Mouse (Mus musculus) common myeloid progenitor, adult 5-6 weeks (primary cell): Measurements from ENCODE around the gene Tmprss2. TPM values are rescaled to one million over a fixed set of nuclear protein-coding genes. Genes with fewer than 3 reads are reported as not detected.

Experiments used
- ATAC-seq: replicated peaks from 2 replicates; pipeline ENCODE4 v1.8.0; 2016; ENCODE audit warnings: low read depth, mild to moderate bottlenecking, moderate TSS enrichment, inconsistent platforms; ENCODE audit not compliant: poor library complexity, severe bottlenecking
- total RNA-seq: library from RNA; stranded (forward); fragments of 200-1000, 187-1606 nt; gene quantifications from 2 replicates; pipeline ENCODE4 v1.2.3, GENCODE M21; 2017

Gene Tmprss2
- not detected in 2 replicates for total RNA-seq

DNA sequence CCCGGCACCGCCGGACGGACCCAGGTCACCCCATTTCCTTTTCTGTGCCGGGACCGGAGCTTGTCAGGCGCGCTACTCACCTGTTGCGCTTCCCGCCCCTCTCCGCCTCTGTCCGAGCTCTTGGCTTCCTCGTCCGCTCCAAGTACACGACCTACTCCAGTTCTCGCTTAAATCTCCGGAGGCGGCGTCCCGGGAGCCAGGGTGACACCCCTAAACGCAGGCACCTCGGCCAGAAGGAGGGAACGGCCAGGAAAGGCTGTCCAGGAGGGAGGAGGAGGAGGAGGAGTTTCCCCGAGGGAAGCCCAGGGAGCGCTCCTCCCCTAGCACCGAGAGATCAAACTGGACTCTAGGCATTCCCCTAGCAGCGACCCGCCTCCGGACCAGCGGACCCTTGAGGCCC, at the start of gene Tmprss2:
Gene Tmprss2 (minus strand): TSS at position 257 of the 400 bp plus-strand sequence.
- peak; percentile 39; the same call in 1 of the 2 replicates for ATAC-seq

- ATAC-seq = no peak
These were observed 48.2 kb upstream of the Tmprss2 start for GRCm38 (mm10) chr16:97659225-97659658.

GRCm38 (mm10) chr16:97658481-97658880, 47.5 kb upstream of the Tmprss2 start:
- ATAC-seq = no peak

DNA sequence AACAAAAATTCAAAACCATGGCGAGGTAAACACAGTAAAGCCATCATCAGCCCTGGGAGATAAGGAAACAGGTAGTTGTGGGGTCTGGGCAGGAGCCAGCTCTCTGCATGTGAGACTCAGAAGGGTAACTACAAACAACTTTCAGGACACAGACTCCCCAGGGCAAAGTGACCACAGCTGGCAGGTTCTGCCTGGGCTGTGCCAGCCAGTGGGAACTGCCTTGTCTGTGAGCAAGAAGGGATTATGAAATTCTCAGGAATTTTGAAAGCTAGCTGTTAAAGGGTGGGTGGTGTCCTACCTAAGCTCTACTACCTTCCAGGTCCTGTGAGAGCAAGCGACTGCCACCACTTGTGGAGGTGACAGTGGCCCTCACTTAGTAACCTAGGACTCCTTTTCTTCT, 44.8 kb upstream of the Tmprss2 start:
- ATAC-seq = no peak

GRCm38 (mm10) chr16:97649522-97650188, 38.7 kb upstream of the Tmprss2 start:
- no peak for ATAC-seq

DNA sequence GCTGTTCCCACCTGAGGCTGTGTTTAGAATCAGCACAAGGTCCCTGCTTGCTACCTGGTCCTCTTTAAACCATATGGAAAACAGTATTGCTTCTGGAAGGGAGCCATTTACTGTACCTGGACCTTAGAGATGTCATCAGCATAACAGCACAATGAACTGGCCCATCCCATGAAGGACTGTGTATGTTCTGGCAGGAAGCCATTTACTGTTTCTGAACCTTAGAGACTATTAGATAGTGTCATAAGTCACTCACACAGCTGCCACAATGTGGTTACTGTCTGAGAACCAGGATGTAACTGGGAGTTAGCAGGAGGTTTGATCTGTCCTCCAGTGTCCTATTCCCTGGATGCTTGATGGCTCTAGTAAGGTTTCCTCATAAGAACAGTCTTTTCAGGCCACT, 33.7 kb upstream of the Tmprss2 start:
- ATAC-seq = no peak

DNA sequence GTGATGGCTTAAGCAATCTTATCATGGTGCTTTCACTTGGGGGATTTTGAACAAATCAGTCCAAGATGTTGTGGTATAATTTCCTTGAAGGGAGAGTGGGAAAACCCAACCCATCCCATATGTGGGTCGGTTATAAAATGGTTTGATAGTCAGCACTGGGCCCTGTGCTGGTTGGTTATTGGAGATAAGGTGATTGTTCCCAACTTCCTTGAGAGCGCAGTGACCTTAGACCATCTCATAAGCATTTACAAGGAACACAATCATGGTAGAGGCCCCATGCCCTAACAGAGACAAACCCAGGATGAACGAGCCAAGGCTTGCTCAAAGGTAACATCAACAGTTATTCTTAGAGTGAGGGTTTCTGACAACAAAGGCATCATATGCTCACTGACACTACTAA, 28.6 kb upstream of the Tmprss2 start:
- no peak for ATAC-seq

- no peak for ATAC-seq
These were observed 22.0 kb upstream of the Tmprss2 start for GRCm38 (mm10) chr16:97632880-97633484.

GRCm38 (mm10) chr16:97623166-97623565, 12.2 kb upstream of the Tmprss2 start:
- ATAC-seq = no peak

GRCm38 (mm10) chr16:97622383-97622889, 11.4 kb upstream of the Tmprss2 start:
- peak; percentile 36; the same call in 1 of the 2 replicates for ATAC-seq

DNA sequence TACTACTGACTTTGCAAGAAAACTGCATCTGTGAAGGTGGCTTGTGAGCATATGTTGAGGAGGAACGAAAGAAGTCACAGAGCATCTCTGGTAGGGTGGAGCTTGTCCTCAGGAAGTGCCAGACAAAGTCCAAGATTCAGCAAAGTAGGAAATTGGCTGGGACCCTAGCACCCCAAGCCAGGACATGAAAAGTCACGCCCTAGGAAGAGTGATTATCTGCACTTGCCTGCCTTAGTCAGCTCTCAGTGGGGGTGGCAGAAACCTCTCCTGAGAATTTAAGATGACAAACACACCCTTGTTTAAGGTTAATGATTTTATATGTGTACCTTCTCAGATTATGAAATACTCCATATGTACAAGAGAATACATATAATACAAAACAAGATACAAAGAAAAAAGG, 7.3 kb upstream of the Tmprss2 start:
- ATAC-seq = no peak

DNA sequence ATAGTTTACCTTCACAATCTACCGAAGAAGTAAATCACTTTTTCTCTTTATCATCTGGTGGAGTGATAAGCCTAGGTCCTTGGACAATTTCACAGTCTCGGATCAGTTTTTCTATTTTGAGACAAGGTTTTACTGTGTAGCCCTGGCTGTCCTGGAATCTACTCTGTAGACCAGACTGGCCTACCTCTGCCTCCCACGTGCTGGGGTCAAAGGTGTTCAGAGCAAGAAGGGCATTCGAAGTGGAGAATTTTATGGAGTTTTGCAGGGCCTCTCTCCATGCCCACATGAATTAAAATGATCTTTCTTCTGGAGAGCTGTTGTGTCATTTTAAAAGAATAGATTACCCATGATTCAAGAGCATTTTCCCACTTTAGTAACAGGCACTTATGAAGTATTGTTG, 1.0 kb upstream of the Tmprss2 start:
- no peak for ATAC-seq

- no peak for ATAC-seq
These were observed 749 bp downstream of the Tmprss2 start for GRCm38 (mm10) chr16:97610246-97610645.

GRCm38 (mm10) chr16:97609676-97610075, 1.3 kb downstream of the Tmprss2 start:
- no peak for ATAC-seq

GRCm38 (mm10) chr16:97607956-97608355, 3.0 kb downstream of the Tmprss2 start:
- ATAC-seq = no peak

DNA sequence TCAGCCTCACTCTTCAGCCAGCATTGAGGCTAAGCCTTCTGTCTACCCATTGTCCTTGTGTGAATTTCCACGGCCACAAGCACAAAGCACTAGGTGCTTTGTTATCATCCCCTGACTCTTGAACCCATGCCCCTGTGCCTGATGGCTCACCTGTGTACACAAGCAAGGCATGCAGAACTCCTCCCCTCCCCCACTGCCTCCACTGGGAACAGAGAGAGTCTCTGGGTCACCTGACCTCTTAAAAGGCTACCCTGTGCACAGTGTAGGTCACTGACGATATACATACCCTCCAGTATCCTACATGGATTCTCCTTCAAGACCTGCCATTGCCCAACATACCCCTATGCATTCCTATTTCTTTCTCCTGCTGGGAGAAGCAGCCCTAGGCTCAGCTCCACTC, 4.2 kb downstream of the Tmprss2 start:
- ATAC-seq = no peak

- ATAC-seq = no peak
These were observed 4.9 kb downstream of the Tmprss2 start for GRCm38 (mm10) chr16:97605957-97606721.

GRCm38 (mm10) chr16:97602256-97602655, 8.7 kb downstream of the Tmprss2 start:
- no peak for ATAC-seq

DNA sequence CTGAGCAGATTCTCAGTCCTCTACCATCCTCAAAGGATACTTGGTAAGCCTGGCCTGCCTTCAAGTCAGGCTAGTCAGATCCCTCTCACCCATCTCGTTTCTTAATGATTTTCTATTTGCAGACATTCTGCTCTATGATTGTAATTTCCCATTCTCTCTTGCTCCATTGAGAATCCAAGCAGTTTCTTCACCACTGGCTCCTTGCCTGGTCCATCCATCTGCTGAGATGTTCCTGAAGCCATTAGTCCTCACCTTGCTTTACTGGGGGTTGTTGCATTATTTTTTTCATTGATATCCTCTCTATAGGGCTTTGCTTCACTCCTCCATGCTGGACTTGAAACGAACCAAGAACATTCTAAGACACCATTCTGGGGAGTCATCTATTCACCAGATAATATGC, 10.4 kb downstream of the Tmprss2 start:
- no peak for ATAC-seq

DNA sequence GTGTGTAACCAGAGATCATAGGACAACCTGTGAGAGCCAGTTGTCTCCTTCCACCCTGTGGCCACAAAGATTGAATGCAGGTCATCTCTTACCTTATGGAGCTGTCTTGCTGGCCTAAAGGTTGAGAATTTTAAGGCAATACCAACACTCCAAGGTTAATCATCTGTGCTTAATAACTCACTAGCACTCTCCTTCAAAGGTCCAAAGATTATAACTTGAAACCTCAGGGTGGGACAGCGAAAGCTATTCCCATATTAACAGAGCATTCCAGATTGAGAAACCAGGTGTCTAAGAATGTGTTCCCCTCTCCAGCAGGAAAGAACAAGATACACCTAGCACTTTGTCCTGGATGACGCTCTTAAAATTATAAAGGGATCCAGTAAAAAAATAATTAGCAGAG, 12.9 kb downstream of the Tmprss2 start:
- ATAC-seq = no peak
